Mouse (Mus musculus): ENCODE measurements around the gene Dock7. TPM values are rescaled to one million over a fixed set of nuclear protein-coding genes. Genes with fewer than 3 reads are reported as not detected.

Dock7 gene
- total and polyA plus RNA-seq, 3 experiments: 0.30 TPM; not detected in 2

- in situ Hi-C loops (cut with MboI; ENCODE audit: low pct_ligation_motif_present, low pct_unique_long_range_greater_than_20kb, low sequenced_read_pairs): no loop called here
- Histone ChIP-seq H3K27me3 (replicated peaks) (no peaks in the 10 kb centered on the region), H3K79me2 (replicated peaks; ENCODE audit: control insufficient read depth, extremely low read depth, insufficient read depth, poor library complexity, severe bottlenecking) (no peaks in the 10 kb centered on the region), H3K9me3 (replicated peaks; ENCODE audit: low read length) (peaks cover 55% of the 10 kb centered on the region), H3K36me3 (replicated peaks in 1 of 2; ENCODE audit: control insufficient read depth in 1 of 2, insufficient read depth in 1 of 2, low read length in 1 of 2) (no peaks in the 10 kb centered on the region), H3K27ac (ENCODE audit: insufficient read depth, low read depth) (no peak overlapping the region), H3K4me1 (ENCODE audit: control insufficient read depth in 1 of 2, insufficient read depth in 2 of 2) (no peaks in the 10 kb centered on the region), H3K4me3 (replicated peaks in 1 of 3; ENCODE audit: low read depth in 2 of 3, low read length in 2 of 3, poor library complexity in 1 of 3) (no peak overlapping the region), H3K4me2 (ENCODE audit: insufficient read depth, low read depth, poor library complexity, severe bottlenecking) (no peak overlapping the region), H3K9ac (ENCODE audit: insufficient read depth, low read depth) (no peak overlapping the region)
- dilution Hi-C loops (cut with MboI; ENCODE audit: extremely low pct_ligation_motif_present, extremely low pct_unique_long_range_greater_than_20kb, low sequenced_read_pairs): no loop called here
- DNase-seq (ENCODE audit: extremely low read depth): no peak
- TF ChIP-seq ZKSCAN1 (IDR thresholded peaks at IDR 0.05; ENCODE audit: borderline replicate concordance, low read depth, low read length) (no peak), ETS1 (conservative IDR thresholded peaks at IDR 0.05; ENCODE audit: low read depth, low read length) (no peak), MEF2A (IDR thresholded peaks at IDR 0.05; ENCODE audit: borderline replicate concordance, low read depth, low read length) (no peak), TBP (conservative IDR thresholded peaks at IDR 0.05; ENCODE audit: low read depth, low read length) (no peak), SMC3 (IDR thresholded peaks at IDR 0.05; ENCODE audit: low read depth, low read length) (no peak), JUN (IDR thresholded peaks at IDR 0.05; ENCODE audit: insufficient read depth, low read depth, low read length) (no peak), UBTF (IDR thresholded peaks at IDR 0.05; ENCODE audit: low read depth, low read length) (no peak), IRF4 (IDR thresholded peaks at IDR 0.05; ENCODE audit: low read depth, low read length) (no peak), ELF1 (IDR thresholded peaks at IDR 0.05; ENCODE audit: low read depth, low read length) (no peak)
These were observed 10.5 kb upstream of the Dock7 start for GRCm38 (mm10) chr4:99131227-99131653.

GRCm38 (mm10) chr4:99123546-99123945 is 2.8 kb upstream of the Dock7 start:
- in situ Hi-C loops (cut with MboI; ENCODE audit: low pct_ligation_motif_present, low pct_unique_long_range_greater_than_20kb, low sequenced_read_pairs) (no loop called here), dilution Hi-C loops (cut with MboI; ENCODE audit: extremely low pct_ligation_motif_present, extremely low pct_unique_long_range_greater_than_20kb, low sequenced_read_pairs) (no loop called here)

GRCm38 (mm10) chr4:99122786-99123185 is 2.1 kb upstream of the Dock7 start:
- no peak overlapping the region for H3K27ac ChIP-seq (ENCODE audit: insufficient read depth, low read depth)
- H3K79me2 ChIP-seq (replicated peaks; ENCODE audit: control insufficient read depth, extremely low read depth, insufficient read depth, poor library complexity, severe bottlenecking): no peaks in the 10 kb centered on the region
- H3K27me3 ChIP-seq (replicated peaks): no peaks in the 10 kb centered on the region
- in situ Hi-C loops (cut with MboI; ENCODE audit: low pct_ligation_motif_present, low pct_unique_long_range_greater_than_20kb, low sequenced_read_pairs): no loop called here
- H3K4me2 ChIP-seq (ENCODE audit: insufficient read depth, low read depth, poor library complexity, severe bottlenecking): no peak overlapping the region
- no peak for TF ChIP-seq MAX (IDR thresholded peaks at IDR 0.05; ENCODE audit: low read length)
- no peak for TF ChIP-seq NELFE (IDR thresholded peaks at IDR 0.05; ENCODE audit: low read depth, low read length)
- no peak for TF ChIP-seq MAFK (IDR thresholded peaks at IDR 0.05; ENCODE audit: insufficient replicate concordance, low read length)
- no peak for TF ChIP-seq PAX5 (IDR thresholded peaks at IDR 0.05; ENCODE audit: low read length)
- TF ChIP-seq NRF1 (IDR thresholded peaks at IDR 0.05; ENCODE audit: low read depth, low read length): no peak
- TF ChIP-seq IRF4 (IDR thresholded peaks at IDR 0.05; ENCODE audit: low read depth, low read length): no peak
- TF ChIP-seq ELF1 (IDR thresholded peaks at IDR 0.05; ENCODE audit: low read depth, low read length): no peak
- TF ChIP-seq RCOR1 (conservative IDR thresholded peaks at IDR 0.05; ENCODE audit: low read depth, low read length): no peak
- no peak for DNase-seq (ENCODE audit: extremely low read depth)
- H3K9me3 ChIP-seq (replicated peaks; ENCODE audit: low read length): peaks cover 60% of the 10 kb centered on the region
- H3K36me3 ChIP-seq (replicated peaks in 1 of 2; ENCODE audit: control insufficient read depth in 1 of 2, insufficient read depth in 1 of 2, low read length in 1 of 2): no peaks in the 10 kb centered on the region
- no peaks in the 10 kb centered on the region for H3K4me1 ChIP-seq (ENCODE audit: control insufficient read depth in 1 of 2, insufficient read depth in 2 of 2)
- H3K4me3 ChIP-seq (replicated peaks in 1 of 3; ENCODE audit: low read depth in 2 of 3, low read length in 2 of 3, poor library complexity in 1 of 3): no peak overlapping the region
- dilution Hi-C loops (cut with MboI; ENCODE audit: extremely low pct_ligation_motif_present, extremely low pct_unique_long_range_greater_than_20kb, low sequenced_read_pairs): no loop called here
- no peak overlapping the region for H3K9ac ChIP-seq (ENCODE audit: insufficient read depth, low read depth)

More at GRCm38 (mm10) chr4:99123546-99123945, 2.8 kb upstream of the Dock7 start:
- H3K27me3 ChIP-seq (replicated peaks): no peaks in the 10 kb centered on the region
- H3K27ac ChIP-seq (ENCODE audit: insufficient read depth, low read depth): no peak overlapping the region
- H3K9ac ChIP-seq (ENCODE audit: insufficient read depth, low read depth): no peak overlapping the region
- H3K4me2 ChIP-seq (ENCODE audit: insufficient read depth, low read depth, poor library complexity, severe bottlenecking): no peak overlapping the region
- no peaks in the 10 kb centered on the region for H3K79me2 ChIP-seq (replicated peaks; ENCODE audit: control insufficient read depth, extremely low read depth, insufficient read depth, poor library complexity, severe bottlenecking)
- H3K4me1 ChIP-seq (ENCODE audit: control insufficient read depth in 1 of 2, insufficient read depth in 2 of 2): no peaks in the 10 kb centered on the region
- no peak overlapping the region for H3K4me3 ChIP-seq (replicated peaks in 1 of 3; ENCODE audit: low read depth in 2 of 3, low read length in 2 of 3, poor library complexity in 1 of 3)
- peaks cover 60% of the 10 kb centered on the region for H3K9me3 ChIP-seq (replicated peaks; ENCODE audit: low read length)
- no peak for TF ChIP-seq CHD1 (IDR thresholded peaks at IDR 0.05; ENCODE audit: low read depth, low read length)
- TF ChIP-seq UBTF (IDR thresholded peaks at IDR 0.05; ENCODE audit: low read depth, low read length): no peak
- TF ChIP-seq USF2 (conservative IDR thresholded peaks at IDR 0.05; ENCODE audit: low read depth, low read length): no peak
- TF ChIP-seq ZMIZ1 (IDR thresholded peaks at IDR 0.05; ENCODE audit: low read depth, low read length): no peak
- no peak for TF ChIP-seq POLR2AphosphoS2 (IDR thresholded peaks at IDR 0.05; ENCODE audit: low read depth, low read length)
- no peaks in the 10 kb centered on the region for H3K36me3 ChIP-seq (replicated peaks in 1 of 2; ENCODE audit: control insufficient read depth in 1 of 2, insufficient read depth in 1 of 2, low read length in 1 of 2)
- no peak for DNase-seq (ENCODE audit: extremely low read depth)
